Mouse (Mus musculus) heart, embryonic 14.5 days (tissue): ENCODE results near the gene Ccdc51. TPM values are rescaled to one million over a fixed set of nuclear protein-coding genes. Genes with fewer than 3 reads are reported as not detected.

Experiments
- ATAC-seq: fragments of 200-750 bp; cut with Nextera tagmentation; 2 replicates; pipeline ENCODE4 v1.8.0; 2017; ENCODE audit warnings: low read depth, moderate TSS enrichment; ENCODE audit not compliant: insufficient number of reproducible peaks, insufficient read depth, low FRiP score
- H3K27ac ChIP-seq, 2 experiments: fragments of 200-500 bp in 1 of 2; fragments of 300-500 bp in 1 of 2; sonication (generic) in 1 of 2; replicated peaks in 1 of 2; 2 replicates each; pipeline ENCODE4 v1.5.1; 2012 to 2014; ENCODE audit warnings: low read depth in 2 of 2, low read length in 2 of 2, control low read depth in 1 of 2, mild to moderate bottlenecking in 1 of 2, mixed read lengths in 1 of 2; ENCODE audit not compliant: control insufficient read depth in 1 of 2, insufficient read depth in 1 of 2
- H3K27me3 ChIP-seq: fragments of 300-500 bp; sonication (generic); 2 replicates; pipeline ENCODE4 v1.6.1; 2014; ENCODE audit warnings: mild to moderate bottlenecking, low read length, control low read depth; ENCODE audit not compliant: control insufficient read depth, insufficient read depth
- H3K36me3 ChIP-seq: fragments of 300-500 bp; sonication (generic); 2 replicates; pipeline ENCODE4 v1.6.1; 2014; ENCODE audit warnings: mild to moderate bottlenecking, control low read depth, low read length, mixed read lengths; ENCODE audit not compliant: control insufficient read depth, insufficient read depth
- H3K4me1 ChIP-seq, 2 experiments: fragments of 200-500 bp in 1 of 2; fragments of 300-500 bp in 1 of 2; sonication (generic) in 1 of 2; 2 replicates each; pipeline ENCODE4 v1.6.1; 2012 to 2014; ENCODE audit warnings: low read length in 2 of 2, control low read depth in 1 of 2, mixed read lengths in 1 of 2; ENCODE audit not compliant: control insufficient read depth in 2 of 2, insufficient read depth in 2 of 2
- H3K4me2 ChIP-seq: fragments of 300-500 bp; sonication (generic); 2 replicates; pipeline ENCODE4 v1.6.1; 2014; ENCODE audit warnings: mild to moderate bottlenecking, low read length
- H3K4me3 ChIP-seq, 2 experiments: fragments of 200-500 bp in 1 of 2; fragments of 300-500 bp in 1 of 2; sonication (generic) in 1 of 2; 2 replicates each; pipeline ENCODE4 v1.5.1; 2012 to 2014; ENCODE audit warnings: low read length in 2 of 2, mild to moderate bottlenecking in 2 of 2, control low read depth in 1 of 2, low read depth in 1 of 2, moderate library complexity in 1 of 2; ENCODE audit not compliant: control insufficient read depth in 1 of 2, insufficient read depth in 1 of 2
- H3K9ac ChIP-seq: fragments of 300-500 bp; sonication (generic); 2 replicates; pipeline ENCODE4 v1.6.1; 2014; ENCODE audit warnings: mild to moderate bottlenecking, low read length
- H3K9me3 ChIP-seq: fragments of 300-500 bp; sonication (generic); 2 replicates; pipeline ENCODE4 v1.6.1; 2016; ENCODE audit warnings: low read length, control low read depth; ENCODE audit not compliant: control insufficient read depth
- WGBS: fragments of 180-500 bp; shearing (Covaris S2); extraction: QIAGEN DNeasy Blood & Tissue Kit; methylation state at CpG from one replicate; pipeline ENCODE4 v1.1.7; 2014; 5-methylcytosine and 5-hydroxymethylcytosine counted together
- polyA plus RNA-seq: library from polyadenylated mRNA; unstranded; fragments of >200 nt; fragmentation: Nextera tagmentation; extraction: Ambion mirVana; gene quantifications from 2 replicates; pipeline ENCODE4 v1.2.1, GENCODE M21; 2014

Ccdc51 gene
- polyA plus RNA-seq, 1 experiment from 2014 or later, result 13.9 TPM

DNA sequence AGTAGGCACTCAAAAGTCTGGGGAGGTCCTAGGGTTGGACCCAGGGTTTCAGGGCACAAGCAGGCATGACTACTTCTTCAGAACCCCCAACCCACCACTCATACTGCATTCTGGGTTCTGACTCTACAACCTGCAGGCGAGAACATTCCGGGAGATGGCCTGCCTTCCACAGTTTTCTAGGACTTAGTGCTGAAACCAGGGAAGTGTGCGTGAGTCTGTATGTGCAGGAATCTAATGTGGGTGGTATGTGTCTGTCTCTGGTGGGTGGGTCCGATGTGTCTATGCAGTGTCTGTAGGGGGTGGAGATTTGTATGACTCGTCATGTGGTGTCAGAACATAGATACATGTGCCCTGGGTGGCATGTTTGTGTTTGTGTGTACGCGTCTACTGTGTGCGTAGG, 16.1 kb downstream of the Ccdc51 start:
- H3K9ac ChIP-seq, result peak overlapping the region; percentile 96
- no peaks in the 10 kb centered on the region for H3K9me3 ChIP-seq
- H3K27ac ChIP-seq, result peak overlapping the region; percentile 72 to 98
- peak overlapping the region in 1 of 2 experiments; percentile 17; a peak in 2 of 4 replicates for H3K4me3 ChIP-seq
- H3K36me3 ChIP-seq, result peaks cover 34% of the 10 kb centered on the region
- no peaks in the 10 kb centered on the region for H3K27me3 ChIP-seq
- WGBS, result 73% methylated on average over 8 of the region's 8 CpGs
- peak overlapping the region; percentile 90 for H3K4me2 ChIP-seq
- ATAC-seq, result no peak
- H3K4me1 ChIP-seq, result peaks cover 52 to 70% of the 10 kb centered on the region in 2 experiments

DNA sequence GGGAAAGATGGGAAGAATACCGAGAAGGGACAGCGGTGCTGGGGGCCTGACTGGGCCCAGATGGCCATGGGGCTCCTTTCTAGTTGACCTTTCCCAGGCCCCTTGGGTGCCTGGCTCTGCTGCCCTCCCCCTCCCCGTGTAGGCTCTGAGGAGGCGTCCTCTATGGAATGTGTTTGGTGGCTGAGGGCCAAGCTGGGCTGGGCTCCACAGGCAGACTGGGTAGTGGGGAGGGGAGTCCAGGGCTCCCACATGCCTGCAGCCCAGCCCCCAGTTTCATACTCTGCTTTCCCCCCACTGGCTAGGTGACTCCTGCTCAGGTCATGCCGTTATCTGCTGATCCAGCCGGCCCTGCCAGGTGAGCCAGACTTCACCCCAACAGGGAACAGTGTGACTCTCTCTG, 16.7 kb downstream of the Ccdc51 start:
- H3K4me3 ChIP-seq, result peak overlapping the region; percentile 17 to 19

DNA sequence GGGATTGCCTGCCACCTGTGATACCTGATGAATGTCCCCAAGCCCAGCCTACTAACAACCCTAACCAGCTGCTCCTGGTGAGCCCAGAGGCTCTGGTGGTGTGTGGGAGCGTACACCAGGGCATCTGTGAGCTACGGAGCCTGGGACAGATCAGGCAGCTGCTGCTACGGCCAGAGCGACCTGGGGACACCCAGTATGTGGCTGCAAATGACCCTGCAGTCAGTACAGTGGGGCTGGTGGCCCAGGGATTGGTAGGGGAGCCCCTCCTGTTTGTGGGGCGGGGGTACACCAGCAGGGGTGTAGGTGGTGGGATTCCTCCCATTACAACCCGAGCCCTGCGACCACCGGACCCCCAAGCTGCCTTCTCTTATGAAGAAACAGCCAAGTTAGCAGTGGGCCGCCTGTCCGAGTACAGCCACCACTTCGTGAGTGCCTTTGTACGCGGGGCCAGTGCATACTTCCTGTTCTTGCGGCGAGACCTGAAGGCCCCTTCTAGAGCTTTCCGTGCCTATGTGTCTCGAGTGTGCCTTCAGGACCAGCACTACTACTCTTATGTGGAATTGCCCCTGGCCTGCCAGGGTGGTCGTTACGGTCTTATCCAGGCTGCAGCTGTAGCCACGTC, 18.1 kb downstream of the Ccdc51 start:
- Histone ChIP-seq H3K4me1 (peaks cover 52 to 65% of the 10 kb centered on the region in 2 experiments), H3K9me3 (no peaks in the 10 kb centered on the region), H3K4me3 (no peak overlapping the region), H3K27me3 (no peaks in the 10 kb centered on the region), H3K4me2 (no peak overlapping the region), H3K27ac (no peak overlapping the region), H3K36me3 (peaks cover 54% of the 10 kb centered on the region), H3K9ac (no peak overlapping the region; the same call in 1 of the 2 replicates)
- no peak for ATAC-seq
- WGBS, result 87% methylated on average over 20 of the region's 20 CpGs

More for the DNA sequence above, 16.7 kb downstream of the Ccdc51 start:
- 16% methylated on average over 5 of the region's 6 CpGs for WGBS
- H3K9ac ChIP-seq, result peak overlapping the region; percentile 96
- no peaks in the 10 kb centered on the region for H3K27me3 ChIP-seq
- peak overlapping the region; percentile 86 to 98 for H3K27ac ChIP-seq
- peak; percentile 72 for ATAC-seq
- peak overlapping the region; percentile 90 for H3K4me2 ChIP-seq
- peaks cover 40% of the 10 kb centered on the region for H3K36me3 ChIP-seq
- peaks cover 49 to 64% of the 10 kb centered on the region in 2 experiments for H3K4me1 ChIP-seq
- no peaks in the 10 kb centered on the region for H3K9me3 ChIP-seq

DNA sequence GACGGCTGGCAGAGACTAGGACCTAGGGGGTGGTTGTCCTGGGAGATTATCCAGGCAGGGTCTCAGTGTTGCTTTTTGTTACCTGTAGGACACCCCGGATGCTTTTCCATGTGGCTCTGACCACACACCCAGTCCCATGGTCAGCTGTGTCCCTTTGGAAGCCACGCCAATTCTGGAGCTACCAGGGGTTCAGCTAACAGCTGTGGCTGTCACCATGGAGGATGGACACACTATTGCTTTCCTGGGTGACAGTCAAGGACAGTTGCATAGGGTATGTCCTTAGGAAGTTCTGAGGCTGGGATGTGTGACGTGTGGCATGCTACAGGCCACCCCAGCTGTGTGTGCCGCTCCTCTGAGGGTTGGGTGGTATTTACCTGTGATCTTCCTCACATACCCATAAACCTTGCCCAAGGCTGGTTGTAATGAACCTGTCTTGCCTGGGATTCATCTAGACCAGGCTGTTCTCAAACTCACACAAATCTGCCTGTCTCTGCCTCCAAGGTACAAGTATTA, 19.7 kb downstream of the Ccdc51 start:
- Histone ChIP-seq H3K36me3 (peaks cover 70% of the 10 kb centered on the region), H3K4me3 (no peak overlapping the region), H3K4me2 (no peak overlapping the region), H3K9ac (no peak overlapping the region), H3K4me1 (peaks cover 42 to 57% of the 10 kb centered on the region in 2 experiments), H3K27ac (no peak overlapping the region), H3K27me3 (no peaks in the 10 kb centered on the region), H3K9me3 (no peaks in the 10 kb centered on the region)
- WGBS, result 85% methylated on average over 5 of the region's 5 CpGs
- no peak for ATAC-seq

DNA sequence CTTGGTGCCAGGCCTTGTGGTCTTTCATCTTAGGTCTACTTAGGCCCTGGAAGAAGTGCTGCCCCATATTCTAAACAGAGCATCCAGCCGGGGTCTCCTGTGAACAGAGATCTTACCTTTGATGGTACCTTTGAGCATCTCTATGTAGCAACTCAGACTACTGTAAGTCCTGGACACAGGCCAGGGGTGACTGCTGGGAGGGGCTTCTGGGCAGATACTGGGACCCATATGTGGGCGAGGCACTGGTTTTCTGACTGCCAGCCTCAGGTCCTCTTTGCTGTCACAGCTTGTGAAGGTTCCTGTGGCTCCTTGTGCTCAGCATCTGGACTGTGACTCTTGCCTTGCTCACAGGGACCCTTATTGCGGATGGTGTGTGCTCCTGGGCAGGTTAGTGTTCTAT, 20.2 kb downstream of the Ccdc51 start:
- Histone ChIP-seq H3K27me3 (no peaks in the 10 kb centered on the region), H3K4me2 (no peak overlapping the region), H3K9me3 (no peaks in the 10 kb centered on the region), H3K4me3 (no peak overlapping the region), H3K36me3 (peaks cover 75% of the 10 kb centered on the region), H3K27ac (no peak overlapping the region), H3K9ac (peak overlapping the region; percentile 8; the same call in 1 of the 2 replicates), H3K4me1 (peaks cover 37 to 52% of the 10 kb centered on the region in 2 experiments)
- 79% methylated on average over 3 of the region's 3 CpGs for WGBS
- no peak for ATAC-seq

DNA sequence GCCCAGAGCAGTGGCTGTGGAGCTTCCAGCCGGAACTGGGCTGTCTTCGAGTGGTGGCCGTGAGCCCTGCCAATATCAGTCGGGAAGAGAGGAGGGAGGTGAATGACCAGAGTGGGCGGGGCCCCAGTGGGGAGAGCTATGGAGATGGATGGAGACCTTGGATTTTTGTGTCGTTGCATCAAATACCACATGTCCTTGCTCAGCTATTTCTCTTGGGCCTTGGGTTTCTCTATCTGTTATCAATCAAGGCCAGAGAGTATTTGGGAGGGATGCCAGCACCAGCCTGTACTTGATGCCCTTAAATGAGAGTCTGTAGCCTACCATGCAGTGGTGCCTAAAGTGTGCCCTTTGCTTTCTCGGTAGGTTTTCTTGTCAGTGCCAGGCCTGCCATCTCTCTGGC, 21.0 kb downstream of the Ccdc51 start:
- Histone ChIP-seq H3K27me3 (no peaks in the 10 kb centered on the region), H3K4me2 (no peak overlapping the region), H3K4me1 (peaks cover 31 to 44% of the 10 kb centered on the region in 2 experiments), H3K9me3 (no peaks in the 10 kb centered on the region), H3K36me3 (peaks cover 82% of the 10 kb centered on the region), H3K4me3 (no peak overlapping the region), H3K27ac (no peak overlapping the region), H3K9ac (no peak overlapping the region)
- WGBS, result 67% methylated on average over 7 of the region's 7 CpGs
- no peak for ATAC-seq

DNA sequence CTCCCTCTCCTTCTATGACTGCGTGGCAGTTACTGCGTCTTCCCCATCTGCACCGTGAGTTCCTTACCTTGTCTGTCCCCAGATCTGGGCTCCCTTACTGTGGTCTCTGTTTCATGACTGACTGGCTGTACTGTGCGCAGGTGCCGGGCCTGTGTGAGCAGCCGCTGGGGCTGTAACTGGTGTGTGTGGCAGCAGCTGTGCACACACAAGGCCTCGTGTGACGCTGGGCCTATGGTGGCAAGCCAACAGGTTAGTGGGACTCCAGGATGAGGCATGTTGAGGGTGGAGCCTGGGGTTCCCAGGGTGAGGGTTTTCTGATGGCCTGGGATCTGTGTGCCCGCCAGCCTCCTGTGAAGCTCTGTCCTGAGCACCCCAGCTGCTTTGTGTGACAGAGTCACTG, 21.8 kb downstream of the Ccdc51 start:
- 0 out of 2 replicates have a peak overlapping the region, but pooled peaks have one; percentile 25 for H3K9ac ChIP-seq
- H3K27me3 ChIP-seq, result no peaks in the 10 kb centered on the region
- peaks cover 91% of the 10 kb centered on the region for H3K36me3 ChIP-seq
- no peak overlapping the region for H3K27ac ChIP-seq
- WGBS, result 91% methylated on average over 9 of the region's 9 CpGs
- no peaks in the 10 kb centered on the region for H3K9me3 ChIP-seq
- no peak overlapping the region for H3K4me3 ChIP-seq
- H3K4me1 ChIP-seq, result peaks cover 23 to 36% of the 10 kb centered on the region in 2 experiments
- no peak for ATAC-seq
- H3K4me2 ChIP-seq, result no peak overlapping the region
